Mouse (Mus musculus) forebrain, embryonic 14.5 days (tissue): Measurements from ENCODE around the gene Prap1. TPM values are rescaled to one million over a fixed set of nuclear protein-coding genes. Genes with fewer than 3 reads are reported as not detected.

Source experiments
- ATAC-seq: fragments of 200-750 bp; cut with Nextera tagmentation; 2 replicates; pipeline ENCODE4 v1.8.0; 2017; ENCODE audit warnings: mild to moderate bottlenecking, moderate library complexity
- DNase-seq: peaks from one replicate; pipeline ENCODE4 v3.0.0-alpha.2; 2015; ENCODE audit warnings: low spot score
- H3K27ac ChIP-seq: fragments of 300-500 bp; sonication (generic); 2 replicates; pipeline ENCODE4 v1.5.1; 2014; ENCODE audit warnings: low read depth, mild to moderate bottlenecking, control low read depth, low read length, moderate library complexity
- H3K27me3 ChIP-seq: fragments of 300-500 bp; sonication (generic); replicated peaks from 2 replicates; pipeline ENCODE4 v1.6.1; 2014; ENCODE audit warnings: low read length, control low read depth, mixed read lengths; ENCODE audit not compliant: control insufficient read depth, insufficient read depth
- H3K36me3 ChIP-seq: fragments of 300-500 bp; sonication (generic); 2 replicates; pipeline ENCODE4 v1.6.1; 2014; ENCODE audit warnings: low read length, control low read depth; ENCODE audit not compliant: control insufficient read depth, insufficient read depth
- H3K4me1 ChIP-seq: fragments of 300-500 bp; sonication (generic); 2 replicates; pipeline ENCODE4 v1.6.1; 2014; ENCODE audit warnings: antibody characterized with exemption, low read length, control low read depth; ENCODE audit not compliant: control insufficient read depth, insufficient read depth
- H3K4me2 ChIP-seq: fragments of 300-500 bp; sonication (generic); 2 replicates; pipeline ENCODE4 v1.6.1; 2014; ENCODE audit warnings: mild to moderate bottlenecking, control low read depth, low read length
- H3K4me3 ChIP-seq: fragments of 300-500 bp; sonication (generic); 2 replicates; pipeline ENCODE4 v1.5.1; 2014; ENCODE audit warnings: low read depth, low read length, control low read depth
- H3K9ac ChIP-seq: fragments of 300-500 bp; sonication (generic); 2 replicates; pipeline ENCODE4 v1.6.1; 2014; ENCODE audit warnings: mild to moderate bottlenecking, low read length, control low read depth, moderate library complexity
- H3K9me3 ChIP-seq: fragments of 300-500 bp; sonication (generic); replicated peaks from 2 replicates; pipeline ENCODE4 v1.6.1; 2016; ENCODE audit warnings: low read length, control low read depth, mixed read lengths; ENCODE audit not compliant: control insufficient read depth
- WGBS: fragments of 180-500 bp; shearing (Covaris S2); extraction: QIAGEN DNeasy Blood & Tissue Kit; methylation state at CpG from one replicate; pipeline ENCODE4 v1.1.7; 2014; 5-methylcytosine and 5-hydroxymethylcytosine counted together
- polyA plus RNA-seq: library from polyadenylated mRNA; unstranded; fragments of >200 nt; fragmentation: Nextera tagmentation; extraction: Ambion mirVana; gene quantifications from 2 replicates; pipeline ENCODE4 v1.2.1, GENCODE M21; 2014

Prap1 gene
- polyA plus RNA-seq, 1 experiment from 2014 or later = not detected

DNA sequence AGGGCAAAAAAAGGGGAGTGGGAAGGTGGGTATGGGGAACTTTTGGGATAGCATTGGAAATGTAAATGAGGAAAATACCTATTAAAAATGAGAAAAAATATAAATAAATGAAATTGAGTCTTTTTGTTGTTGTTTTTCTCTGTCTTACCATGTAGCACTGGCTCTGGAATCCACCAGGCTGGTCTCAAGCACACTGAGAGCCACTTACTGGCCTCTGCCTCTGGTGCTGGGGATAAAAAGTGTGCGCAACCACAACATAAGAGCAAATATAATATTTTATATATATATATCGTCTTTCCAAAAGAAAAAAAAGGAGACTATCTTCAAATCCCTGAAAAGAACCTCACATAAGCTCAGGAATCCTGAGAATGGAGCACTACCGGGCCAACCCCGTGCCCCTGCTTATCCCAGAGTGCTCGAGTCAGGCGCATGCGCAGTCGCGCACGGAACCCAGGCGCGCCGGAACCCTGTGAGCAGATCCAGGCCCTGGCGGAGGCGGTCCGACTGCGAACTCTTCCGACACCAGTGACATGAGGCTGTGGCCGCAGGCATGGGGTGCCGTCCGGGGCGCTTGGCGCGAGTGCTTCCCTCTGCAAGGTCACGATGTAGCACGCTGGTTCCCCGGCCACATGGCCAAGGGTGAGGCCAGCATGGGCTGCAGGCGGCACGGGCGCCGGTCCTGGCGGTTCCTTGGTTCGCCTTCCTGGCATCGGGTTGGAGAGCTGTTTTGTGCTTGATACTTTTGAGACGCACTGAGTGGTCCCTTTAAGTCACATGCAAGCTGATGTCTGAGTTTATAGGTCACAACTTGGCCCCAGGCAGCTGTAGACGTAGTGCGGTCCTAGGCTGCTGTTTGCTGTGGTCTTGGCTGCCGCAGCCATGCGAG is 44.2 kb downstream of the Prap1 start, which contains the start of gene Mtg1:
TSS of gene Mtg1 (plus strand) at position 430 of the 886 bp plus-strand sequence.
- peak; percentile 95 for DNase-seq
- peak; percentile 98 for ATAC-seq
- peak within 1 kb of the TSS; percentile 56; the same call in 1 of the 2 replicates for H3K27ac ChIP-seq
- H3K27me3 ChIP-seq = no peaks in the 10 kb centered on the region
- no peaks in the 10 kb centered on the region for H3K9me3 ChIP-seq
- H3K4me3 ChIP-seq = peak within 1 kb of the TSS; percentile 64
- peak within 1 kb of the TSS; percentile 78 for H3K9ac ChIP-seq
- peaks cover 3% of the 10 kb centered on the region; the same call in 1 of the 2 replicates for H3K4me1 ChIP-seq
- H3K4me2 ChIP-seq = peak within 1 kb of the TSS; percentile 73
- H3K36me3 ChIP-seq = no peaks in the 10 kb centered on the region
- 1% methylated on average over 39 of the region's 39 CpGs for WGBS

DNA sequence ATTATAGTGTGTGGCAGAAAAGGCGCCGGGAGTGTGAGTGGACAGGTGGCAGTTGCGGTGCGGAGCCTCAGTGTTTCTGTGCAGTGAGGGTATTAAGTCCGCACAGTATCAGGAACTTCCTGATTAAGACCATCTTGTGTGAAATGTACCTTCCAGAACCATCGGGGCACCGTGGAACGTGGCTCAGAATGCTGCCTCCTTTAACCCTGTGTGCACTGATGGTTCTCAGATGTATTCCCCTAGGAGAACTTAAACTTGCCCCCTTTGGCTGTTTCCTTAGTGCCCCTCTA is 44.8 kb downstream of the Prap1 start:
- H3K36me3 ChIP-seq = no peaks in the 10 kb centered on the region
- H3K4me3 ChIP-seq = peak overlapping the region; percentile 64
- no peaks in the 10 kb centered on the region for H3K27me3 ChIP-seq
- no peak for ATAC-seq
- no peak for DNase-seq
- H3K9ac ChIP-seq = peak overlapping the region; percentile 78
- peaks cover 3% of the 10 kb centered on the region; the same call in 1 of the 2 replicates for H3K4me1 ChIP-seq
- peak overlapping the region; percentile 56; the same call in 1 of the 2 replicates for H3K27ac ChIP-seq
- H3K4me2 ChIP-seq = peak overlapping the region; percentile 73
- under 1% methylated on average over 8 of the region's 8 CpGs for WGBS
- H3K9me3 ChIP-seq = no peaks in the 10 kb centered on the region

DNA sequence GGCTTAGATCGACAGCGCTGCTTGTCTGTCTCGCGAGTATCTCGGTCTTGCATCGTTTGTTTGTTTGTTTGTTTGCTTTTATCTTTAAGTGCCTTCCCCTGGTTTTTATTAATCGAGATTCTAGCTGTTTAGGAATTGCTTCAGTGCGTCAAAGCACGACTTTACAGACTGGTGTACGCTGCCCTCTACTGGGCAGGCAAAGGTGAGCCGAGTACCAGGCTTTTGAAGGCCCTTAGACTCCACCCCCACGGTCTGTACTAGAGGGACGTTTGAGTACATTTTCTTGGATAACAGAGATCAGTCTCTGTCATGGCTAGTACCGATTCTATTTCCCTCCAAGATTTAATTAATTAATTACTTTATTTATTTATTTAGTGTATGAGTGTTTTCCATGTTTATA is 48.2 kb downstream of the Prap1 start:
- peaks cover 3% of the 10 kb centered on the region; the same call in 1 of the 2 replicates for H3K4me1 ChIP-seq
- no peaks in the 10 kb centered on the region for H3K36me3 ChIP-seq
- H3K9ac ChIP-seq = no peak overlapping the region
- ATAC-seq = no peak
- no peaks in the 10 kb centered on the region for H3K9me3 ChIP-seq
- H3K27me3 ChIP-seq = no peaks in the 10 kb centered on the region
- H3K4me2 ChIP-seq = no peak overlapping the region
- H3K27ac ChIP-seq = no peak overlapping the region
- peak; percentile 77 for DNase-seq
- WGBS = 10% methylated on average over 14 of the region's 14 CpGs
- H3K4me3 ChIP-seq = no peak overlapping the region

DNA sequence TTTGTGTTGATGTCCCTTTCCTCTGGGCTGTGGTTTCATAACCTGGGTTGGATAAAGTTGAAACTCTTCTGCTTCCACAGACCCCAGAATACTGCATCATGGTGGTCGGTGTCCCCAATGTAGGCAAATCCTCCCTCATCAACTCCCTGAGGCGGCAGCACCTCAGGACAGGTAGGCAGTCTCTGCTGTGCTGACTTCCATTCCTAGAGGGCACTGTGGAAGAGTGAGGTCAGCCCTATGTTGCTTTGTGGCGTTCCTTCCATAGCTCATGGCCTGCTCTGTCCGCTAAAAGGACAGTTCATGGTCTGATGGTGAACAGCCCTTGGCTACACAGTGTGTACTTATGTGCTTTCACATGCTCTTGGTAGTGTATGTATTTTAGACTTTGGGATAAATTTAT is 51.4 kb downstream of the Prap1 start:
- Histone ChIP-seq H3K4me1 (no peaks in the 10 kb centered on the region), H3K9me3 (no peaks in the 10 kb centered on the region), H3K4me3 (no peak overlapping the region), H3K36me3 (peaks cover 7% of the 10 kb centered on the region; the same call in 1 of the 2 replicates), H3K9ac (no peak overlapping the region), H3K4me2 (no peak overlapping the region), H3K27me3 (no peaks in the 10 kb centered on the region), H3K27ac (no peak overlapping the region)
- DNase-seq = no peak
- 87% methylated on average over 4 of the region's 4 CpGs for WGBS
- ATAC-seq = no peak

Other genes starting within 250 kb of the Prap1 start
- gene Kndc1, start 198.7 kb upstream of the Prap1 start, polyA plus RNA-seq = 7.0 and 8.7 TPM in 2 replicates
- gene Utf1, start 149.6 kb upstream of the Prap1 start, polyA plus RNA-seq = not detected in 2 replicates
- gene 6430531B16Rik, start 114.6 kb upstream of the Prap1 start, polyA plus RNA-seq = 0.51 and 0.86 TPM in 2 replicates
- gene Adam8, start 100.8 kb upstream of the Prap1 start, polyA plus RNA-seq = 1.3 and 2.1 TPM in 2 replicates
- gene Zfp511, start 57.0 kb upstream of the Prap1 start, polyA plus RNA-seq = 52.5 and 53.6 TPM in 2 replicates
- gene Tubgcp2, start 56.7 kb upstream of the Prap1 start, polyA plus RNA-seq = 64.3 and 67.7 TPM in 2 replicates
- 0.93 and 1.2 TPM in 2 replicates for gene Msx3, start 44.3 kb upstream of the Prap1 start, polyA plus RNA-seq
- 114 and 141 TPM in 2 replicates for gene Caly, start 10.8 kb upstream of the Prap1 start, polyA plus RNA-seq
- 19.7 and 23.9 TPM in 2 replicates for gene Fuom, start 9.0 kb downstream of the Prap1 start, polyA plus RNA-seq
- gene Paox, start 22.4 kb downstream of the Prap1 start, polyA plus RNA-seq = 7.2 and 8.8 TPM in 2 replicates
- 138 and 154 TPM in 2 replicates for gene Echs1, start 23.1 kb downstream of the Prap1 start, polyA plus RNA-seq
- gene Mtg1, start 44.2 kb downstream of the Prap1 start, polyA plus RNA-seq = 40.7 and 42.9 TPM in 2 replicates
- 7.9 and 9.7 TPM in 2 replicates for gene Sprn, start 61.5 kb downstream of the Prap1 start, polyA plus RNA-seq
- gene Olfr522, start 71.4 kb downstream of the Prap1 start, polyA plus RNA-seq = not detected in 2 replicates
- gene Olfr523, start 79.8 kb downstream of the Prap1 start, polyA plus RNA-seq = not detected in 2 replicates
- not detected in 2 replicates for gene Olfr524, start 112.6 kb downstream of the Prap1 start, polyA plus RNA-seq
- gene Cd163l1, start 124.9 kb downstream of the Prap1 start, polyA plus RNA-seq = not detected in 2 replicates
- gene 5830411N06Rik, start 153.9 kb downstream of the Prap1 start, polyA plus RNA-seq = not detected in 2 replicates
- not detected in 2 replicates for gene Olfr525, start 227.5 kb downstream of the Prap1 start, polyA plus RNA-seq
- gene Olfr527, start 240.6 kb downstream of the Prap1 start, polyA plus RNA-seq = not detected in 2 replicates